Mouse (Mus musculus) cerebellum, postnatal 14 days (tissue): ENCODE data around the gene Tnfsf14.

Experiments
- DNase-seq, 2 experiments: peaks; one replicate each; pipeline ENCODE4 v3.0.0; 2021; ENCODE audit warnings: mixed read lengths in 2 of 2

The Tnfsf14 gene

GRCm38 (mm10) chr17:57194041-57194507 is at the start of gene Tnfsf14:
Tnfsf14 (minus strand) TSS chr17:57194177.
- no peak for DNase-seq

- no peak for DNase-seq
Measured at GRCm38 (mm10) chr17:57237181-57237580, 43.2 kb upstream of the Tnfsf14 start.

GRCm38 (mm10) chr17:57235803-57236202 is 41.8 kb upstream of the Tnfsf14 start:
- no peak for DNase-seq

GRCm38 (mm10) chr17:57234254-57234928 is 40.4 kb upstream of the Tnfsf14 start:
- DNase-seq, result no peak

- DNase-seq, result no peak
Measured at GRCm38 (mm10) chr17:57233038-57233437, 39.1 kb upstream of the Tnfsf14 start.

- no peak for DNase-seq
Measured at GRCm38 (mm10) chr17:57232200-57232599, 38.2 kb upstream of the Tnfsf14 start.

GRCm38 (mm10) chr17:57231321-57231771 is 37.4 kb upstream of the Tnfsf14 start:
- no peak for DNase-seq

- DNase-seq, result no peak
Measured at GRCm38 (mm10) chr17:57230728-57231125, 36.8 kb upstream of the Tnfsf14 start.

- no peak for DNase-seq
Measured at GRCm38 (mm10) chr17:57229851-57230727, 36.1 kb upstream of the Tnfsf14 start.

- no peak for DNase-seq
Measured at GRCm38 (mm10) chr17:57228873-57229272, 34.9 kb upstream of the Tnfsf14 start.

GRCm38 (mm10) chr17:57228014-57228413 is 34.0 kb upstream of the Tnfsf14 start, which contains the start of gene C3:
C3 (minus strand) TSS chr17:57228136.
- no peak for DNase-seq

GRCm38 (mm10) chr17:57227468-57227867 is 33.5 kb upstream of the Tnfsf14 start:
- no peak for DNase-seq

GRCm38 (mm10) chr17:57223313-57223712 is 29.3 kb upstream of the Tnfsf14 start:
- DNase-seq, result no peak

GRCm38 (mm10) chr17:57221911-57222310 is 27.9 kb upstream of the Tnfsf14 start:
- no peak for DNase-seq

- peak; percentile 38 to 54 for DNase-seq
Measured at GRCm38 (mm10) chr17:57219884-57220207, 25.9 kb upstream of the Tnfsf14 start.

- DNase-seq, result peak; percentile 75 to 87
Measured at GRCm38 (mm10) chr17:57219167-57219883, 25.3 kb upstream of the Tnfsf14 start.

- no peak for DNase-seq
Measured at GRCm38 (mm10) chr17:57218335-57218900, 24.4 kb upstream of the Tnfsf14 start.

- peak; percentile 56 to 58 for DNase-seq
Measured at GRCm38 (mm10) chr17:57214676-57215387, 20.9 kb upstream of the Tnfsf14 start.

- DNase-seq, result no peak
Measured at GRCm38 (mm10) chr17:57211501-57211900, 17.5 kb upstream of the Tnfsf14 start.

GRCm38 (mm10) chr17:57209330-57209729 is 15.4 kb upstream of the Tnfsf14 start:
- no peak for DNase-seq

- DNase-seq, result no peak
Measured at GRCm38 (mm10) chr17:57207938-57208337, 14.0 kb upstream of the Tnfsf14 start.
